Mouse (Mus musculus) CH12.LX (cell line): ENCODE measurements around the gene Ippk.

Experiments
- CHD1 ChIP-seq: IDR thresholded peaks from 2 replicates; pipeline ENCODE4 v1.6.1; 2012; ENCODE audit warnings: low read depth, low read length, improper control_type of control experiment, inconsistent platforms
- CTCF ChIP-seq, 2 experiments: IDR thresholded peaks in 1 of 2; conservative IDR thresholded peaks in 1 of 2; 2 replicates each; pipeline ENCODE4 v1.5.1; 2011 to 2012; ENCODE audit warnings: low read depth in 2 of 2, low read length in 2 of 2, improper control_type of control experiment in 1 of 2, inconsistent platforms in 1 of 2, mild to moderate bottlenecking in 1 of 2, moderate library complexity in 1 of 2
- ELF1 ChIP-seq: IDR thresholded peaks from 2 replicates; pipeline ENCODE4 v1.6.1; 2014; ENCODE audit warnings: low read depth, mild to moderate bottlenecking, inconsistent platforms, low read length, improper control_type of control experiment
- MAZ ChIP-seq: IDR thresholded peaks from 2 replicates; pipeline ENCODE4 v1.6.1; 2012; ENCODE audit warnings: low read depth, mild to moderate bottlenecking, inconsistent platforms, low read length, improper control_type of control experiment, moderate library complexity
- POLR2A ChIP-seq: IDR thresholded peaks from 2 replicates; pipeline ENCODE4 v1.6.1; 2011; ENCODE audit warnings: low read depth, mild to moderate bottlenecking, improper control_type of control experiment, low read length
- RAD21 ChIP-seq: IDR thresholded peaks from 2 replicates; pipeline ENCODE4 v1.6.1; 2011; ENCODE audit warnings: low read depth, mild to moderate bottlenecking, low read length, improper control_type of control experiment, moderate library complexity
- ZC3H11A ChIP-seq: IDR thresholded peaks from 2 replicates; pipeline ENCODE4 v1.6.1; 2012; ENCODE audit warnings: low read depth, mild to moderate bottlenecking, inconsistent platforms, low read length, improper control_type of control experiment
- ZMIZ1 ChIP-seq: IDR thresholded peaks from 2 replicates; pipeline ENCODE4 v1.6.1; 2012; ENCODE audit warnings: low read depth, mild to moderate bottlenecking, inconsistent platforms, low read length, improper control_type of control experiment

DNA sequence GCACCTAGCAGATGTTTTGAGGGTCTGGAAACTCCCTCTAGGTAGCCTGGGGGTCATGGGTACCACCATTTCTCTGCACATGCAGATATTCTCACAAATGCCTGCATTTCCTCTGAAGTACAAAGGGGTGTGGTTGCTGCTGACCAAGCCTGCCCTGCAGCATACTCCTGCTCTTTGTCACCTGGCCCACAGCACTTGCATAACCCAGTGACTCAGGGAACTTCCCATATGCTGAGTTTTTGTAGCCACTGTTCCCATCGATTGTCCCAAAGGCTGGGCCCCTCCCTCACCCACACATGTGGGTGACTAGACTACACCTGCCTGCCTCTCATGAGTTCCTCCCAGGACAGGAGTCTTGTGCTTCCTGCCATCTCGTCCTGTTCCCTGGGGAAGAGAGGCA, 18.4 kb upstream of the Ippk start:
- TF ChIP-seq POLR2A: no peak
- no peak for TF ChIP-seq CTCF (conservative IDR thresholded peaks at IDR 0.05 in 1 of 2, IDR thresholded peaks at IDR 0.05 in 1 of 2; ENCODE audit: low read depth in 2 of 2, low read length in 2 of 2)
- no peak for TF ChIP-seq RAD21
- no peak for TF ChIP-seq CHD1
- no peak for TF ChIP-seq ZC3H11A
- no peak for TF ChIP-seq MAZ
- TF ChIP-seq ELF1: no peak
- TF ChIP-seq ZMIZ1: no peak
